Mouse (Mus musculus) C2C12 (cell line): ENCODE measurements around the gene Zbtb7a.

Experiments used
- CTCF ChIP-seq: IDR thresholded peaks from one replicate; pipeline ENCODE4 v1.5.1; 2011; ENCODE audit not compliant: control insufficient read depth, insufficient read depth, insufficient read length
- MAX ChIP-seq: IDR thresholded peaks from one replicate; pipeline ENCODE4 v1.6.1; 2011; ENCODE audit warnings: mild to moderate bottlenecking, control low read depth
- MYOG ChIP-seq: IDR thresholded peaks from one replicate; pipeline ENCODE4 v1.6.1; 2011; ENCODE audit not compliant: control insufficient read depth, insufficient read length; ENCODE audit errors: extremely low read depth

DNA sequence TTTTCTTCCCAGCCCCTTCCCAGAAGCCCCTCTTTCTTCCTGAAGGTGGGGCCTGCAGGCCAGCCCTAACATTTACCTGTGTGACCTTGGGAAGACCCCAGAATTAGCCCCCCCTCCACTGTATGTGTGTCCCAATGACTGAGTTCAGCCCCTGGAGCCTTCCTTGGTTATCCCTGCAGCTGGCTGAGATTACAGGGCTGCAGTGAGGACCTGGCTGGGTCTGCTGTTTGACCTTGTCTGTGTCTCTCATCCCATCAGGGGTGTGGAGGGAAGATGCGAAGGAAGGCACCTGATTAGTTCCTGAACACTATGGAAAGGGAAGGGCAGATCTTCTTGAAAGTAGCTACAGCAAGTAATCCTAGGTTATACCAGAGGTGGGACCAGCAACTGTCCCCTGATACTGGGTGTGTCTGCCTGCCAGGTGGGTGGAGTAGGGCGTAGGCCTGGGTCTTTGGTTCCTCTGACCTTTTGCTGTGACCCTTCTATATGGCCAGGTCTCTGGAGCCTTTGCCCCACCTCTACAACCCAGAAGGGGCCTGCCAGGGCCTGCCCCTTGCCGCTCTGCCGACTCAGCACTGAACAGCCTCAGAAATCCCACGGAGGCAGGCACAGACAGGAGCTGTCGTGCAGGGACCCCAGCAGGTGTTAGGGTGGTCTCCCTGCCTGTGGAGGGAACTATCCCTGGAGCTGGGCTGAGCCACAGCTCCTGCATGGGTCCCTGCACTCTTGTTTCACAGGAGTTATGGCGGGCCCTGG lies 6.6 kb downstream of the Zbtb7a start:
- TF ChIP-seq CTCF (no peak), MYOG (no peak), MAX (no peak)
